Mouse (Mus musculus) bone marrow macrophage, adult 2 months (primary cell): ENCODE results near the gene Pde5a.

Experiments
- CTCF ChIP-seq: IDR thresholded peaks from 2 replicates; pipeline ENCODE4 v1.5.1; 2012; ENCODE audit warnings: low read depth, mild to moderate bottlenecking, low read length, moderate library complexity
- POLR2A ChIP-seq: IDR thresholded peaks from 2 replicates; pipeline ENCODE4 v1.6.1; 2012; ENCODE audit warnings: mild to moderate bottlenecking, low read depth, low read length, borderline replicate concordance

DNA sequence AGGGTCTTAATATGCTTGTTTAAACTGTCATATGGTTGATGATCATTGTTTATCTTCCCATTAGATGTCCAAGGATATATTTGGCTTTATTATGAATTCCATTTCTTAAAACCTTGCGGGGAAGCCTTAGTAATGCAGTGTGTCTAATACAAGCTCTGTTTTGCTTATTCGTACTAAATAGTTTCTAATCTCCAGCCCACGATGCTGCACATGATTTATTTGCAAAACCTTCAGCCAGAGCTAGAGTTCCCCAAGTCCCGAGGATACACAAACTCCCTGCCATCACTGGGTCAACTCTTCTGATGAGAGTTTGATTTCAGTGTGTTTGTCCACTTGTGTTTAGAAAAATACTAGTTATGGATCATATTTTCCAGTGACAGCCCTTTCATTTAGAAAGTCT is 46.4 kb upstream of the Pde5a start:
- TF ChIP-seq CTCF (no peak), POLR2A (no peak)
